Mouse (Mus musculus): ENCODE results near the gene Styx.

Styx gene

GRCm38 (mm10) chr14:45350931-45351859 is at the start of gene Styx:
Gene Styx, plus strand, starts transcription at chr14:45351093.
- peak; percentile 91 for DNase-seq (ENCODE audit: low spot score)

DNA sequence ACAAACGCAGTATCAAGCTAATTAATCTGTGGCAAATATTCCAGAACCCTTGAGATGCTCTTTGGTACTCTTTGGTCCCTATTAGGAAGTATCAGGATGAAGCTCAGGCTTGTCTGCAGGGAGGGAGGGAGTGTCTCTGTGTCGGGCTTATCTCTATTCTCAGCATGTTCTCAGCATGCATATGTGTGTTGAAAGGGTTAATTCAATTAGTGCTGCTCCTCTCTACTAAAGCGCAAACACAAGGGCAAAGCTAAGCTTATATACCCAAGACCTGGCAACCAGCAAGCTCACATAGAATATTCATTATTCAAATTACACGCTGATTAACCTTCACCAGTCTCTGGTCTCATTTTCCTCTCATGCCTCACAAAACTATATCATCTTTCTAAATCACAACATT is 47.0 kb upstream of the Styx start:
- no peak for DNase-seq (ENCODE audit: low spot score)

GRCm38 (mm10) chr14:45304389-45304788 is 46.5 kb upstream of the Styx start:
- no peak for DNase-seq (ENCODE audit: low spot score)

DNA sequence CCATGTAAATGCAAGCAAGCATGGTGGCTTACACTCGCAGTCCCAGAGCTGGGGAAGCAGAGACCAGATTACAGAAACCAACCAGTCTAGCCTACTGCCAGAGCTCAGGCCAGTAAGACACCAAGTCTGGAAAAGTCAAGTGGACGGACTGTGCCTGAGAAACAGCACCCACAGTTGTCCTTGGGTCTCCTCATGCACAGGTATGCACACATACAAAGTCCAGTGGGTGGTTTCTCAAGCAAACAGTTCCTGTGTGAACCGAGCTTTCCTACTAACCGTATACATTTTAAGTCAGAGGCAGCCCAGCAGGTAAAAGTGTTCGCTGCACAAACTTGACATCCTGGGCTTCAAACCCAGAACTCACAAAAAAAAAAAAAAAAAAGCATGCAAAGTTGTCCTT is 45.0 kb upstream of the Styx start:
- no peak for DNase-seq (ENCODE audit: low spot score)

GRCm38 (mm10) chr14:45307630-45308328 is 43.1 kb upstream of the Styx start:
- DNase-seq (ENCODE audit: low spot score), result no peak

GRCm38 (mm10) chr14:45309646-45310045 is 41.2 kb upstream of the Styx start:
- no peak for DNase-seq (ENCODE audit: low spot score)

- no peak for DNase-seq (ENCODE audit: low spot score)
Measured at GRCm38 (mm10) chr14:45310101-45310500, 40.8 kb upstream of the Styx start.

DNA sequence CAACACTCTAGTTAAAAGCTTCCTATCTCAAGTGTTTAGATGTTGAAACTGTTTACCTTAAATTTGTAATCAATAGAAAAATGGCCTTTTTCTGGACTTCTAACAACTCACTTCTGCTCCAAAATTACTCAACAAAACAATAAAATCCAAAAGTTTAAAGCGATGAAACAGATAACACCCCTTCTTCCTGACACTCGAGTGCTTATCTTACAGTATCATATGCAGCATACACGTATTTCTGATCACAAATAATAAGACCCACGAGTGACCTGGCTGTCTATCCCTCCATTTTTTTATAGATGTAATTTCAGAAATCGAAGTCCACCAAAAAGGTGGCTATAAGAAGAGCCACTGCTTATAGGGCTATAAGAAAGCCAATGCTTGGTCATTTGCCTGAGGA is 34.0 kb upstream of the Styx start:
- no peak for DNase-seq (ENCODE audit: low spot score)

DNA sequence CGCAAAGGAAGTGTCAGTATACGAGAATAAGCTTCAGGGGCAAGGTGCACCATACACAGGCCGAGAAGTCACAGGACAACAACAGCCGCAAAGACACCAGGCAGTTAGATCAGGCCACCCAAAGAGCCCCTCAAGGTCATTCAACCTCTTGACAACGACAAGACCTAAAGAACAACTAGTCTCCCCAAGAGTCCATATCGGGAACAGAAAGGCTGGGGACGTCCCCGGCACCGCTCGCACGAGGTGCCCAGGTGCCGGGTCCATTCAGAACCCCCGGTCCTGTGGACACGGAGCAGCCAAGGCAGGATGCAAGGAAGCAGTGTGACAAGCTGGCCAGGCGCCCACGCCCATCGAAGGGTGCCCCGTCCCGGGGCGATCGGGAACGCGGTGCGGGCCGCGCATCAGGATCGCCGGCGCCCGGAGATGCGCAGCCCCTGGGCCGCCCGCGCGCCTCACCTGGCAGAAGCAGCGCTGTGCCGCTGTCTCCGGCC is 32.9 kb upstream of the Styx start:
- no peak for DNase-seq (ENCODE audit: low spot score)

DNA sequence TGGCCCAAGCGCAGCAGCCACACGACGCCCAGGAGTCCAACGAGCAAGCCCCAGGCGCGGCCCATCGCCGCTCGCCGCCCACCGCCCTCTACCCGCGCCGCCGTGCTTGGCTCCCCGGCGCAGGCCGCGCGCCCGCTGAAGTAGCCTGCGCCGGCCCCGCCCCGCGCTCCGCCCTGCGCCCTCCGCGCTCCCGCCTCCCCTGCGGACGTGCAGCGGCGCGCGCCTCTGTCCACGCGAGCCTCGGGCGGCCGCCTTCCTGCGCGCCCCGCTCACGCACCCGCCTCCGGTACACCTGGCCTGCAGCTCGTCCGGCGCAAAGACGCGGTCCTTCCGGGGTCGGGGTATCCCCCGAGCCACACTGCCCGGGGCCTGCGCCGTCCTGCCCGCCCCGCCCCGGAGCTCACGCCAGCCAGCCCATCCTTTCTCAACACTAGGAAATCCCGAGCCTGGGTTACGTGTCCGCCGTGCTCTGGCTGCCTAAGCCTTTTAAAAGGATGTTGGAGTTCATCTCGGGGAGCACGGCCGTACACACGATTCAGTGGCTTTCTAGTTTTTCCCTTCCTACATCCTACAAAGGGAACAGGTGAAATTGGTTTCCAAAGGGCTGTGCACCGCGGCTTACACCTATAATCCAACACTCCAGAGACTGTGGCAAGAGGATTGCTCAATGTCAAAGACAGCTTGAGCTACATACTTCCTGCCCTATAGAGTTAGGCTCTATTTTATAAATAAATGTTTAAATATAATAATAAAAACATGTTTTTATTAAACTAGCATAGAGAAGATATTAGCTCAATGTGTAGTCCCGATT is 32.3 kb upstream of the Styx start, which contains the start of gene Ero1l:
Ero1l (minus strand) TSS at position 346 of the 811 bp plus-strand sequence.
- DNase-seq (ENCODE audit: low spot score), result peak; percentile 34

GRCm38 (mm10) chr14:45319237-45319610 is 31.7 kb upstream of the Styx start:
- DNase-seq (ENCODE audit: low spot score), result no peak

DNA sequence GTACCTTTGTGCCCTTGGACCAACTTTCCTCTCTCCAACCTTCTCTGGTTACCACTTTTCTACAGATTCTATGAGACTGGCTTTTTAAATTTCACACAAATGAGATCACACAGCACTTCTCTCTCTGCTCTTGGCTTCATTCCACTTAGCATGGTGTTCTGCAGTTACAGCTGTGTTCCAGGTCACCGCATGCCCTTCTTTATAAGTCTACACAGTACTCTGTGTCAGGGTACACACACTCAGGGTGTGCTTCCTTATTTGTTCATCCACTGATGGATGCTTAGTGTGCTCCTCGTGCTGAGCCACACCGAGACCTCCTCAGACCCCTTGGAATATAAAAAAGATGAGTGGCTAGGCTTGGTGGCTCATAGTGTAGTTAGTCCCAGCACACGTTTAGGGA is 30.8 kb upstream of the Styx start:
- DNase-seq (ENCODE audit: low spot score), result no peak

- no peak for DNase-seq (ENCODE audit: low spot score)
Measured at GRCm38 (mm10) chr14:45321067-45321466, 29.8 kb upstream of the Styx start.

DNA sequence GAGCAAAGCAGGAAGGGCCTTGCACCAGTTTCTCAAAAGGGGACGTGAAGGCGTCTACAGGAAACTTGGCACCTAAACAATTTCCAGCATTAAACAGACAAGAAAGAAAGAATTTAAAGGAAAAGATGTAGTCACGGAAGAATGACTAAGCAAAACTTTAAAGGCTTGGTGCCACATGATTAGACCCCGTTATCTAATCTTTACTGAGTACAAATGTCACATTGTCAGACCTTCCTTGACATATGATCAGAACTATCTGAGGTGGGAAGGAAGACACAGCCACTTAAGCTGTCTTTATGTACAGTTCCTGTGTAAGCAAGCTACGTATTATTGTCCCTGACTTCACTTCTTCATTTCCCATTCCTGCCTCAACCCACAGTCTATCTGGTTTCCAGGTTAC is 29.3 kb upstream of the Styx start:
- DNase-seq (ENCODE audit: low spot score), result no peak

DNA sequence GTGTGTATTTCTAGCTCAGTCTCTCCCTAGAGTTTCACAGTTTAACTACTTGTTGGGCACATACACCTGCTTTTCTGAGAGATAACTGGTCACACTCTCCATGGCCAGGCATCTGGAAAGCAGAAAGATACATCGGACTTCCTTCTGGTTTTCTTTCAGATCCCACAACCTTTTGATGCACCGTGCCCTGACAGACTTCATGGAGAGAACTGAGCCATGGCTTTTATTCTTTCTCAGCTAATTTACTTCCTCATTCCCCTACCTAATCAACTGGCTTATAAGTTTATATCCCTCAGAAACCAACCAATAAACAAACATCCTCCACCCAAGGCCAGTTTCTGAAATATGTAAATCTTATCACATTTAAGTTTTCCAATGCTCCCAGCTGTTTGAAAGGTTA is 28.4 kb upstream of the Styx start:
- DNase-seq (ENCODE audit: low spot score), result no peak

DNA sequence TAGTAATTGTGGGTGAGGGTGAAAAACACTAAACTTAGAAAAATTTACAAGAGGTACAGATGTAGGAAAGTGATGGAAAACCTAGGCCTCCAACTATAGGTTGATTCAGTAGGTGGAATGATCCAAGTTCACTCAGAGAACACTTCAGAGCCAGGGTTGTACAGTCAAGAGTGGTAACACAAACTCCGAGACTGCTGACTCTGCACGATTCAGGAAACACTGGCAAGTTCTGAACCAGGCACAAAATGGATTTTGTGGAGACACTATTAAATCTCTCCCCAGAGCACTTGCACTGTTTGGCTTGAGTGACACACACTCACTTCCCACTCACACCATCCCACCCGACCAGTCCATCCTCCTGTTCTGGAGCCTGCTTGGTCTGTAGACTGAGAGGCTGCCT is 27.6 kb upstream of the Styx start:
- no peak for DNase-seq (ENCODE audit: low spot score)

DNA sequence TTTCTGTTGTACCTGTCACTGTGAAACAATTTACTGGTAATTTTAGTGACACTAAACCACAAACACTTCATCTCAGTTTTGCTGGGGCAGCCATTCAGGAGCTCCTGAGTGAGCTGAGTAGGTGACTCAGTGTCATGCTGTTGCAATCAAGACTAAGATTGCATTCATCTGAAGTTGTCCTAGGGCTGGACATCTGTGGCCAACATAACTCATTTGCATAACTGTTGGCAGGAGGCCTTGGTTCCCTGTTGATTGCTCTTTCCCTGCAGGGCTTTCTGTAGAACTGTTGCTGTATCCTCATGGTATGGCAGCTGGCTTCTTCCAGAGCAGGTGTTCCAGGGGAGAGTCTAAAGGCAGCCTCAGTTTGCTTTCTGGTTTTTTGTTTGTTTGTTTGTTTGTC is 25.4 kb upstream of the Styx start:
- no peak for DNase-seq (ENCODE audit: low spot score)

DNA sequence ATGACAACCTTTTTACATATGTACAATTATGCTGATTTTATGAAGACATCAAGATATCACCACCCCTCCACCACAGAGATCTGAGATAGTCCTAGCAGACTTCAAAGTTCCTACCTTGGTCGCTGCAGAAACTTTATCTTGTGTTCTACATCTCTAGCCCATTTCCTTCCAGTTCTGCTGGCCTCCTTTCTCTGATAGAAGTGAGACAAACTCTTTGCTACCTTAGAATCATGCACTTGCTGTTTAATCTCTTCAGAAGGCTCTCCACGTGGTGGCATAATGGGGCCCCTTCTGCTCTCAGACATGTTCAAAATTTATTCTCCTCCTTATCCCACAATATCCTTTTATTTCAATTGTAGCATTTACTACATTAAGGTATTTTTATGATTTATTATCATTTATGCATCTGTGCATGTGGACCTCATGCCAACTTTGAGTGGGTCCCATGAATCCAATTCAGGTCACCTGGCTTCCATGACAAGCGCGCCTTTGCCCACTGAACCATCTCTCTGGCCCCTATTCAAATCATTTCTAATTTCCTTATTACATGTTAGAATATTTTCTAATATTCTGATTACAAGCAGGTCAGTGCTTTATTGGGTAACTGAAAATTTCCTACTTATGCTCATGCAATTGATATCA is 22.7 kb upstream of the Styx start:
- DNase-seq (ENCODE audit: low spot score), result no peak

DNA sequence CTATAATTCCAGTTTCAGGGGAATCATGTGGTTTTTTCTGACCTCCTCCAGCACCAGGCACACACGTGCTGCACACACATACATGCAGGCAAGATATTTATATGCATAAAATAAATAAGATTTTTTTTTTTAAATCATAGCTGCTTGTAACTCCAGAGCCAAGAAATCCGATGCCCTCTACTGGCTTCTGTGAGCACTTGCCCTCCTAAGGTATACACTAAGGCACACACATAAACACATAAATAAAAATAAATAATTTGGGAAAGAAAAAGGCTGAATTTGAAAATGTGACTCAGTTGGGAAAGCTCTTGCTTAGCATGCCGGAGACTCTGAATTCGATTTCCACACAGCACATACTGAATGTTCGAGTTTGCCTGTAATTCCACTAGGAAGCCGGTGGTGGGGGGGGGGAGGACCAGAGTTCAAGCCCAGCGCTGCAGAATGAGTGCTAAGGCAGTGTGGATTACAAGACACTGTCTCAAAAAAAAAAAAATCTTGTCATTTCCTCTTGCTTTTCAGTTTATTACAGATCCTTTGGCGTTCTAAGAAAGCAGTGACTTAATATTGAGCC is 21.8 kb upstream of the Styx start:
- no peak for DNase-seq (ENCODE audit: low spot score)

DNA sequence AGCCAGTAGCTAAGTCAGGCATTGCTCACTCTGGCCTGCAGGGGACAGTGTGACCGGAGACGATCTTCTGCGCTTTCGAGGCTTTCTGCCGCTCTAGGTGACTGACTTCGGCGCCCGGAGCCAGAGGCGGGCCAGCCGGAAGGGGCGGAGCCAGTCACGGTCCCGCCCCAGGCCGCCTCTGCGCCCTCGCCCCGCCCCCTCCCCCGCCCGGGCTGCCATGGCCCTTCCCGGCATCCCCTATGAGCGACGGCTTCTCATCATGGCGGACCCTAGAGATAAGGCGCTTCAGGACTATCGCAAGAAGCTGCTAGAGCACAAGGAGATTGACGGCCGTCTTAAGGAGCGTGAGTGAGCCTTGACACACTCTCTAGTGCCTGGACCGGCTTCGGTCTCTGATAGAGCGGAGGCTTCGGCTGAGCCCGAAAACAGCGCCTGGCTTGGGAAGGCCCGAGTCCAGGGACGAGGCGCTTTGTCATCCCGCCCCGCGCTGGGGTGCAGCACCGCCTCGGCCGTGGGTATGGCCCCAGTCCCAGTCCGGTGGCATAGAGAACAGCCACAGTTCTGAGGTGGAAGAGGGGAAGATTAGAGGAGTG is 21.2 kb upstream of the Styx start, which contains the start of gene Psmc6:
Psmc6 (plus strand) TSS at position 200 of the 593 bp plus-strand sequence.
- peak; percentile 60 for DNase-seq (ENCODE audit: low spot score)

All from urinary bladder, postnatal 10 days (tissue).